Mouse (Mus musculus) neural tube, embryonic 13.5 days (tissue): Measurements from ENCODE around the gene Borcs6. TPM values are rescaled to one million over a fixed set of nuclear protein-coding genes. Genes with fewer than 3 reads are reported as not detected.
A peak's percentile ranks its signal among the peaks of the same experiment; 100 is the strongest.
"Not testable (repeated sequence)": the region's sequence is repeated elsewhere in the genome, so short reads cannot be mapped to it uniquely, and the experiment has no call there.

Source experiments
- ATAC-seq: fragments of 200-750 bp; cut with Nextera tagmentation; 2 replicates; pipeline ENCODE4 v1.8.0; 2017; ENCODE audit warnings: low read depth, mild to moderate bottlenecking, moderate TSS enrichment, moderate library complexity
- H3K27ac ChIP-seq: fragments of 300-500 bp; sonication (generic); replicated peaks from 2 replicates; pipeline ENCODE4 v1.5.1; 2015; ENCODE audit warnings: moderate library complexity, mild to moderate bottlenecking, inconsistent platforms
- H3K27me3 ChIP-seq: fragments of 300-500 bp; sonication (generic); 2 replicates; pipeline ENCODE4 v1.6.1; 2015; ENCODE audit warnings: mild to moderate bottlenecking, inconsistent platforms
- H3K36me3 ChIP-seq: fragments of 300-500 bp; sonication (generic); 2 replicates; pipeline ENCODE4 v1.6.1; 2015; ENCODE audit warnings: mild to moderate bottlenecking, inconsistent platforms
- H3K4me1 ChIP-seq: fragments of 300-500 bp; sonication (generic); replicated peaks from 2 replicates; pipeline ENCODE4 v1.6.1; 2015; ENCODE audit warnings: inconsistent platforms
- H3K4me2 ChIP-seq: fragments of 300-500 bp; sonication (generic); 2 replicates; pipeline ENCODE4 v1.6.1; 2015; ENCODE audit warnings: inconsistent platforms, mild to moderate bottlenecking, moderate library complexity
- H3K4me3 ChIP-seq: fragments of 300-500 bp; sonication (generic); 2 replicates; pipeline ENCODE4 v1.5.1; 2015; ENCODE audit warnings: mild to moderate bottlenecking, inconsistent platforms
- H3K9ac ChIP-seq: fragments of 300-500 bp; sonication (generic); 2 replicates; pipeline ENCODE4 v1.6.1; 2015; ENCODE audit warnings: moderate library complexity, mild to moderate bottlenecking, inconsistent platforms
- H3K9me3 ChIP-seq: fragments of 300-500 bp; sonication (generic); 2 replicates; pipeline ENCODE4 v1.6.1; 2016; ENCODE audit warnings: inconsistent platforms
- WGBS: fragments of 180-500 bp; shearing (Covaris S2); methylation state at CpG from one replicate; pipeline ENCODE4 v1.1.7; 2015; 5-methylcytosine and 5-hydroxymethylcytosine counted together
- polyA plus RNA-seq: library from polyadenylated mRNA; unstranded; fragments of >200 nt; fragmentation: Nextera tagmentation; extraction: Ambion mirVana; gene quantifications from 2 replicates; pipeline ENCODE4 v1.2.1, GENCODE M21; 2015

Borcs6 gene
- polyA plus RNA-seq, 1 experiment from 2014 or later, result 16.8 TPM

GRCm38 (mm10) chr11:69093856-69094255, 34.3 kb downstream of the Borcs6 start:
- Histone ChIP-seq H3K4me1 (peaks cover 79% of the 10 kb centered on the region), H3K36me3 (peaks cover 31% of the 10 kb centered on the region)
- not testable (repeated sequence) for H3K4me2 ChIP-seq, H3K4me3 ChIP-seq, H3K9ac ChIP-seq, H3K27me3 ChIP-seq, H3K27ac ChIP-seq, H3K9me3 ChIP-seq, ATAC-seq
- 89% methylated on average over 7 of the region's 7 CpGs for WGBS

GRCm38 (mm10) chr11:69094697-69095429, 35.3 kb downstream of the Borcs6 start, which contains the start of gene Per1:
Per1 (plus strand) TSS chr11:69095217.
- ATAC-seq, result peak; percentile 93
- Histone ChIP-seq H3K36me3 (peaks cover 28% of the 10 kb centered on the region), H3K9ac (peak within 1 kb of the TSS; percentile 64), H3K4me3 (peak within 1 kb of the TSS; percentile 63), H3K27ac (peak within 1 kb of the TSS; percentile 88), H3K9me3 (no peaks in the 10 kb centered on the region), H3K27me3 (no peaks in the 10 kb centered on the region; the same call in 1 of the 2 replicates), H3K4me2 (peak within 1 kb of the TSS; percentile 93), H3K4me1 (peaks cover 79% of the 10 kb centered on the region)
- under 1% methylated on average over 37 of the region's 37 CpGs for WGBS

DNA sequence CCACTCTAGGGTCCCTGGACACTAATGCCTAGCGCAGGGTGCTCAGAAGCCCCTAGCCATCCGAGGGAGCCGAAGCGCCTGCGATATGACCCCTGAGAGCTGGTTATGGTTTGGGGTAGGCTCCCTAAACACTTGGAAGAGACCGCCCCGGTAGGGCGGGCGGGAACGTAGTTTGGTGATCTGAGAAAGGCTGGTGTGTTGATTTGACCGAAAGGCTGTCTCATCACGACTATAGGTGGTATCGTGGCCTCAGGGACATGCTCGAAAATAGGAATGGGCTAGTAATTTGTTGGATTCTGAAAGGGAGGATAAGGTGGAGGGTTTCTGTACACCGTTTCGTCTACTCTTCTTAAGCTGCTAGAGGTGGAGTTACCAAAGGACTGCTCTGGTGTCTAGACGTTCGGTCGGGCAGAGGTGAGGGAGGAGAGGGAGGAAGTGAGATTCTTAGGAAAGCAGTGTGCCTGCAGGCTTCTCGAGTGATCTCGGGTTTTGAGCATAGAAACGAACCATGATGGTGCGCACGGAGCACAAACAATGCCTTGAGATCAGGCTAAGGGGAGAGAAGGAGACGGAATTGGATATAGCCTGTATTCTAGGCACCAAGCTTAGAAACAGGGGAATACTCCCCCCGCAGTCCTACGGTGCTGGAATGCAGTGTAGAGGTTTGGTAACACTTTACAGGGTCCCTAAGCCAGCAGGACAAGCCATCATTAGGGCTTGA, 36.2 kb downstream of the Borcs6 start:
- Histone ChIP-seq H3K9me3 (no peaks in the 10 kb centered on the region), H3K27ac (peak overlapping the region; percentile 77), H3K4me3 (peak overlapping the region; percentile 63), H3K4me1 (peaks cover 79% of the 10 kb centered on the region), H3K9ac (peak overlapping the region; percentile 64), H3K27me3 (no peaks in the 10 kb centered on the region; the same call in 1 of the 2 replicates), H3K36me3 (peaks cover 20% of the 10 kb centered on the region), H3K4me2 (peak overlapping the region; percentile 93)
- no peak for ATAC-seq
- 3% methylated on average over 27 of the region's 27 CpGs for WGBS

DNA sequence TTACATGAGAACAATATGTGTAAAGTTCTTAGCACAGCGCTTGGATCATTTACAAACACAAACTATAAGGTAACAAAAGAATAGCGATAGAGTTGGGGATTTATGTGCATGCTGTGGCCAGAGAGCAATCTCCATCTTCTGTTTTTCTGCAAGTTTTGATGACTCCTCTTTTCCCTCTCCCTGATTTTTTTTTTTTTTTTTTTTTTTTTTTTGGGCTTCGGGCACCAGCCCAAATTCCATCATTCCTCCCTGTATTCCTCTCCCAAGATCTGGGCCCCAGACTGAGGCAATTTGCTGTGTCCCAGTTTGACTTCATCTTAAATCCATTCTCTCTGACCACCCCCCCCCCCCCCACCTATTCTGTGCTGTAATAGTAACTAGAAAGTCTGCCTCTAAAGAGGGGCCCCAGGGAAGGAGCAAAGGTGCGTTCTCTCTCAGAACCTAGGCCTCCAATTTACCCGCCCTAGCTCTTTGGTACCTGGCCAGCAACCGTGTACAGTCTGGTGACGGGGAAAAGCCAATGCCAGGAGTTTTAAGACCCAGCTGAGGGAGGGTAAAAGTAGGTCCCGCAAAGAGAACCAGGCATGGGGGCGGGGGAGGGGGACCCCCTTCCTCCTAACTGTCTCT, 37.0 kb downstream of the Borcs6 start:
- Histone ChIP-seq H3K4me3 (peak overlapping the region; percentile 63), H3K27me3 (no peaks in the 10 kb centered on the region; the same call in 1 of the 2 replicates), H3K27ac (peak overlapping the region; percentile 89), H3K9me3 (no peaks in the 10 kb centered on the region), H3K36me3 (peaks cover 21% of the 10 kb centered on the region), H3K4me2 (peak overlapping the region; percentile 93), H3K9ac (peak overlapping the region; percentile 84), H3K4me1 (peaks cover 77% of the 10 kb centered on the region)
- 14% methylated on average over 9 of the region's 9 CpGs for WGBS
- no peak for ATAC-seq

- 2% methylated on average over 29 of the region's 29 CpGs for WGBS
- peak overlapping the region; percentile 93 for H3K4me2 ChIP-seq
These were observed 37.7 kb downstream of the Borcs6 start for GRCm38 (mm10) chr11:69096987-69097900.

GRCm38 (mm10) chr11:69098039-69098761, 38.7 kb downstream of the Borcs6 start:
- no peaks in the 10 kb centered on the region; the same call in 1 of the 2 replicates for H3K27me3 ChIP-seq
- no peaks in the 10 kb centered on the region for H3K9me3 ChIP-seq
- 9% methylated on average over 8 of the region's 8 CpGs for WGBS

More at GRCm38 (mm10) chr11:69096987-69097900, 37.7 kb downstream of the Borcs6 start:
- Histone ChIP-seq H3K27me3 (no peaks in the 10 kb centered on the region; the same call in 1 of the 2 replicates), H3K27ac (peak overlapping the region; percentile 89), H3K9me3 (no peaks in the 10 kb centered on the region), H3K36me3 (peaks cover 22% of the 10 kb centered on the region), H3K4me3 (peak overlapping the region; percentile 63), H3K9ac (peak overlapping the region; percentile 84), H3K4me1 (peaks cover 71% of the 10 kb centered on the region)
- ATAC-seq, result no peak

GRCm38 (mm10) chr11:69098762-69099091, 39.2 kb downstream of the Borcs6 start:
- peak; percentile 5 for ATAC-seq
- Histone ChIP-seq H3K27ac (peak overlapping the region; percentile 89), H3K27me3 (no peaks in the 10 kb centered on the region; the same call in 1 of the 2 replicates), H3K4me3 (peak overlapping the region; percentile 63), H3K9me3 (no peaks in the 10 kb centered on the region), H3K9ac (peak overlapping the region; percentile 84), H3K4me2 (peak overlapping the region; percentile 93), H3K36me3 (peaks cover 31% of the 10 kb centered on the region), H3K4me1 (peaks cover 71% of the 10 kb centered on the region)
- 0% methylated on average over 19 of the region's 19 CpGs for WGBS

More at GRCm38 (mm10) chr11:69098039-69098761, 38.7 kb downstream of the Borcs6 start:
- Histone ChIP-seq H3K4me3 (peak overlapping the region; percentile 63), H3K4me1 (peaks cover 71% of the 10 kb centered on the region), H3K27ac (peak overlapping the region; percentile 89), H3K4me2 (peak overlapping the region; percentile 93), H3K36me3 (peaks cover 26% of the 10 kb centered on the region), H3K9ac (peak overlapping the region; percentile 84)
- ATAC-seq, result no peak

GRCm38 (mm10) chr11:69099177-69099914, 39.8 kb downstream of the Borcs6 start:
- Histone ChIP-seq H3K36me3 (peaks cover 38% of the 10 kb centered on the region), H3K4me3 (peak overlapping the region; percentile 63), H3K4me1 (peaks cover 65% of the 10 kb centered on the region), H3K4me2 (peak overlapping the region; percentile 93), H3K9ac (peak overlapping the region; percentile 84), H3K27me3 (no peaks in the 10 kb centered on the region; the same call in 1 of the 2 replicates), H3K9me3 (no peaks in the 10 kb centered on the region), H3K27ac (peak overlapping the region; percentile 89)
- no peak for ATAC-seq
- 1% methylated on average over 22 of the region's 22 CpGs for WGBS

- Histone ChIP-seq H3K27ac (peak overlapping the region; percentile 89), H3K9ac (peak overlapping the region; percentile 84), H3K4me3 (peak overlapping the region; percentile 63), H3K4me2 (peak overlapping the region; percentile 93), H3K4me1 (peaks cover 62% of the 10 kb centered on the region), H3K36me3 (peaks cover 43% of the 10 kb centered on the region), H3K27me3 (no peaks in the 10 kb centered on the region; the same call in 1 of the 2 replicates), H3K9me3 (no peaks in the 10 kb centered on the region)
- under 1% methylated on average over 23 of the region's 23 CpGs for WGBS
- peak; percentile 38 for ATAC-seq
These were observed 40.4 kb downstream of the Borcs6 start for GRCm38 (mm10) chr11:69099915-69100345.
